Mouse (Mus musculus) heart, postnatal 14 days (tissue): ENCODE data around the gene Dazap1. TPM values are rescaled to one million over a fixed set of nuclear protein-coding genes. Genes with fewer than 3 reads are reported as not detected.

Experiments used
- DNase-seq, 2 experiments: peaks; one replicate each; pipeline ENCODE4 v3.0.0; 2021 to 2022
- intact Hi-C: fragments of 180-260 bp; cut with DNase I; formaldehyde crosslinking; loops from one replicate; pipeline ENCODE4 v1.15.1; 2025
- total RNA-seq, 2 experiments: library from RNA; stranded (reverse); gene quantifications; 2 replicates each; pipeline ENCODE4 v1.2.3; 2021

The Dazap1 gene
- total RNA-seq, 2 experiments from 2014 or later = 68.2 to 76.3 TPM

DNA sequence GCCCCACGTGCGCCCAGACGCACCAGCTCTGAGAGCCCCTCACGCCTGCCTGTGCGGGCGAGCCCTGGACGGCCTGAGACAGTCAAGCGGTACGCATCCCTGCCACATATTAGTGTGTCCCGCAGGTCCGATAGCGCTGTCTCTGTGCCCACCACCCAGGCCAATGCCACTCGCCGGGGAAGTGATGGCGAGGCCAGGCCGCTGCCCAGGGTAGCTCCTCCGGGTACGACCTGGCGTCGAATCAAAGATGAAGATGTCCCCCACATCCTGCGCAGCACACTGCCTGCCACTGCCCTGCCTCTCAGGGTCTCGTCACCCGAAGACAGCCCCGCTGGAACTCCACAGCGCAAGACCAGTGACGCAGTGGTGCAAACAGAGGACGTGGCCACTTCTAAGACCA, 54.0 kb downstream of the Dazap1 start:
- intact Hi-C loops = no loop called here
- no peak for DNase-seq

DNA sequence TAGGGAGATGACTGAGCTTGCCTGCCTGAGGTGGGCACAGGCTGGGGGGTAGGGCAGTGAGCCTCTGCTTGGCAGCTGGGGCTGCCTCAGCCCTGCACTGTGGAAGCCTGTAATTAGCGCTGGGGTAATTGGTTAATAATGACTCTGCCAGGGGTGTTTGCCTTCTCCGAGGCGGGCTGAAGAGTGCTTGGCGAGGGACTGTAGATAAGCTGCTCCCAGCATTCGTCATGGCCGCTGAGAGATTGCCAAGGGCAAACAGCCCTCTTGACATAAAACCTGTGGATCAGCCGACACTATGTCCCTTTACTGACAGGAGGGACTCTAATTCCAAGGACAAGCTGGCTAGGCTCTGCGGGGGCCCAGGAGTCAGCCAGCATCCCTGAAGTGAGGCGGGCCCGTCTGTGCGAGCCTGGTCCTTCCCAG, 55.1 kb downstream of the Dazap1 start:
- DNase-seq = peak in 1 of 2 experiments; percentile 48
- intact Hi-C loops = no loop called here

DNA sequence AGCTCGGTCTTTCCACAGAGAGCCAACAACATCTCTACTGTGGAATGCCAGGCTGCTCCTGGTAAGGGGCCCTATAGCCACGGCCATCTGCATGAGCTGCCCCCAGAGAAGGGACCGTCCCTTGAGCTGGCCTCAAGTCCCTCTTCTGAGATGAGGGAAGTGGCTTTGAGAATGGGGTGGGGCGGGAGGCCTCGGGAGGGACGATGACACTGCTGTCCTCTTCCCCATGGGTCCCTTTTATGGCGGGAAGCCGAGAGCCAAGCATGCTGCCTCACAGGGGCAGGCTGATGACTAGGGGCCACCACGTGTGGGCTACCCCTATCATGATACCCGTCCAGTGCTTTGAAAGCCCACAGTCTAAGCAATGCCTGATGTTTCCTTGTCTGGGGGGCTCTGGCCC, 55.7 kb downstream of the Dazap1 start:
- intact Hi-C loops = no loop called here
- no peak for DNase-seq

DNA sequence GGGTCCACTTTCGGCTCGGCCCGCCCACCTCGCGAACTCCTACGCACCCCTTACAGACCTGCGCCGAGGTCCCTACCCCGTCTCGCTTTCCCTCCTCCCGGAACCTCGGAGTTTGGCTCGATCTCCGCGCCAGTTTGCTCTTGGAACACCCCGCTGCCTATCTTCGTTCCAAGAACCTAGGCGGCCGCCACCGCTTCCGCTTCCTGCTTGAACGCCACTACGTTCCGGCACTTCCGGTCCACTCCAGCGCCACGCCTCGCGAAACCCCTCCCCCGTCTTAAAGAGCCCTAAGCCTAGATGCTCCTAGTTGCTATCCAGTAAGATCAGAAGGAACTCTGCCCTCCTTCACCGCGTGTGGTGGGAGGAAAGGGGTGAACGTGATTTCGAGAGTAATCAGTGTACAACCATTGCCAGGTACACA, 59.1 kb downstream of the Dazap1 start, which contains the start of gene 2310011J03Rik:
TSS of gene 2310011J03Rik (minus strand) at position 198 of the 421 bp plus-strand sequence.
- intact Hi-C loops = no loop called here

DNA sequence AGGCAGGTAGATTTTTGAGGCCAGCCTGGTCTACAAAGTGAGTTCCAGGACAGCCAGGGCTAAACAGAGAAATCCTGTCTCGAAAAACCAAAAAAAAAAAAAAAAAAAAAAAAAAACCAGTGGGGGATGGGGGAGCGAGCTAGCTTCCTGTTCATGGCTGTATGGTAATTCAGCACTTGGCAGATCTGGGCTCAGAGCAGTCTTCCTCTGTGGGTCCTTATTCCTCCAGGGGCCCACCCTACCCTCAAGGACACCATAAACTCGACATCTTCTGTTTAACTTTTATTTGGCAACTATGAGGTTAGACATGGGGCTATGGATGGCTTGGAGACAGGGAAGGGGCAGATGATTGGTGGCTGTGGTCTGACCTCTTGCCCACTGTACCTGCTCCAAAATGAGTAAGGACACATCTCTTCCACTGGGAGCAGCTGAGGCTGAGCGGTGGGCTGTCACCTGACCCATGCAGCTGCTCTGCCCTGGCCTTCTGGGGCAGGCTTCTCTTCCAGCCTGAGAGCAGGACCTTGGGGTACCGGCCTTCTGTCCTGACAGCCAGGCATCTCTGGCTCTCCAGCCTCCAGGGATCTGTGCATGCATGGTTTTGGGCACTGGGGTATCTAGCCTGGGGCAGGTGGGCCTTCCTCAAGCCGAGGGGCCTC, 59.9 kb downstream of the Dazap1 start:
- no peak for DNase-seq
- intact Hi-C loops = no loop called here

More for the DNA sequence above, 59.1 kb downstream of the Dazap1 start, which contains the start of gene 2310011J03Rik:
- DNase-seq = peak; percentile 89 to 94

DNA sequence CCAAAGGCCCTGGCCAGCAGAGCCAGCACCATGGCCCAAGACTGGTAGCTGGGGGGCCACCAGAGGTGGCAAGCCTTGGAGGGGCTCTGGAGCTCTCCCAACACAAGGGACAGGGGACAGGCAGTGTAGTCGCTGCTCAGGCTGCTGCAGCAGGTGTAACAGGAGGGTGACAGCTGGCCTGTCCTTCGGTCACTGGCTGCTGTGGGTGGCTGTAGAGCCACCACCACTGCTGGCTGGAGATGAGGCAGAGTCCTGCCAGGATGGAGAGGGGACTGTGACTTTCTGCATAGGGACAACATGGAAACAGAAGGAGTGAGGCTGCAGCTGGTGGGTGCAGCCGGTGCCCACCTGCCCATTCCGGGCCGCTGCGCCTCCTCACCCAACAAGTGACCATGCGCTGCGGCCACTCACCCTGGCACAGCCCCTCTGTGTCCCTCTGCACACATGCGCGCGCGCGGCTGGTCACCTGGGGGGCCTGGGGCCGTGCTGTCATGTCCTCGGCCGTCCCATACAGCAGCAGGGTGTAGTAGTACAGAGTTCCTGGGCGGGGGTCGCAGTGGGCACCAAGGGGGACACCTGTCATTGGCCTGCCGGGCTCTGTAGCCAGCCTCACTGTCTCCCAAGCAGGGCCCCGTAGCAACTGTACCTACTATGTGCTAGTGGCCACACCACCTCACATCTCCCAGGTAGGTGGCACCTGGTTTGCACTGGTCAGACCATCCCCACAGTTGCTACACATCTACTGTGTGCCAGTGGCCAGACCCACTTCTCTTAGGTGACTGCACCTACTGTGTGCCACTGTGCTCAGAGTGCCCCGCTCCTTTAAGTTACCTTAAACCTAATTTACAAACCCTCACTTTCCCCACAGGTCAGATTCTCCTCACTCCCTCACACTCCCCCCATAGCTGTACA, 60.6 kb downstream of the Dazap1 start:
- intact Hi-C loops = no loop called here
- DNase-seq = no peak

DNA sequence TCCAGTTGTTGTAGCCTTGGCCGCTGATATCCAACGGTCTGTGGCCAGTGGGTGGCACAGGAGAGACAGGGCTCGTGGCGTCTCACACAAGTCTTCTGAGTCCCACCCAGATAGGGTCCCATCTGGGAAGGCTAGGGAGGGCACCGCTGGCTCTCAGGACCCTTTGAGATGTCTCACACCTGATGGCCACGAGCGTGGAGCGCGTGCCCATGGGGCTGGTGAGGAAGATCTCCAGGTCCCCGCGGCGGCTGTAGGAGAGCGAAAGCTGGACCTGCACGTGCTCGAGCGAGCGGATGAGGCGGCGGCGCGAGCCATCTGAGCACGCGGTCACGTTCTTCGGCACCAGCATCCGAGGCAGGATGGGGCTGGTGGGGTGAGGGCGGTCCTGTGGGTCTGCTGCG, 61.5 kb downstream of the Dazap1 start:
- intact Hi-C loops = no loop called here
- peak in 1 of 2 experiments; percentile 48 for DNase-seq

DNA sequence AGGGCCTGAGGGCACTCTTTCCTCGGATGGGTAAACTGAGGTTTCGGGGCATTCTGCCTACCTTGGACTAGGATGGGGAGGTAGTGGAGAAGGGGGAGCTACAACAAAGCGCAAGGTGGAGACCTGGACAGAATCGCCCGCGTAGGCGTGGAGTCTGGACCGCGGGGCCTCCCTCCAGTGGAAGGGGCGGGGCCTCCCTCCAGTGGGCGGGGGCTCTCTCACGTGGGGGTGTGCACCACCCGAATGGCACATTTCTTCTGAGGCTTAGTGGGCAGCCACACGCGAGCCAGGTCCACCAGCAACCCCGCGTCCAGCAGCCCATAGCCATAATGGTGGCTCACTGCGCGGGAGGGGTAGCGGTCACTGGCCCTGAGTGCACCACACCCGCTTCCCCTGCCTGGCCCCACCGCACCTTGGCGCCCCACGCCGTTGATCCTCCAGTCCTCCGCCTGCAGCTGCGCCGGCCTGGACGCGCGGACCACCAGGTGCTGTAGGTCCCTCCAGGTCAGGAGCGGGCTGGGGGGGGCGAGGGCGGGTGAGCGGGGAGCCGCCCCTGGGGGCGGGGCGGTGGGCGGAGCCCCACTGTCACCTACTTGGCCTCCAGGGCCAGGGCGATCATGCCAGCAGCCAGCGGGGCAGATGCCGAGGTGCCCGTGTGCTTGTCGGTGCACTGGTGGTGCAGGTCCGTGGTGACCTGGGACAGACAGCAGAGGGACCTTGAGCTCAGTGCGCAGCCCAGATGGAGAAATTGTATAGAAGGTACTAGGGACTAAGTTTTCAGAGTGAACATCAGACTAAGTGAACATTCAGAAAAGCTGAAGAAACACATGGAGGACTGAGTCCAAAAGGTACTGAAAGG, 62.2 kb downstream of the Dazap1 start:
- intact Hi-C loops = no loop called here
- peak; percentile 68 to 80 for DNase-seq

DNA sequence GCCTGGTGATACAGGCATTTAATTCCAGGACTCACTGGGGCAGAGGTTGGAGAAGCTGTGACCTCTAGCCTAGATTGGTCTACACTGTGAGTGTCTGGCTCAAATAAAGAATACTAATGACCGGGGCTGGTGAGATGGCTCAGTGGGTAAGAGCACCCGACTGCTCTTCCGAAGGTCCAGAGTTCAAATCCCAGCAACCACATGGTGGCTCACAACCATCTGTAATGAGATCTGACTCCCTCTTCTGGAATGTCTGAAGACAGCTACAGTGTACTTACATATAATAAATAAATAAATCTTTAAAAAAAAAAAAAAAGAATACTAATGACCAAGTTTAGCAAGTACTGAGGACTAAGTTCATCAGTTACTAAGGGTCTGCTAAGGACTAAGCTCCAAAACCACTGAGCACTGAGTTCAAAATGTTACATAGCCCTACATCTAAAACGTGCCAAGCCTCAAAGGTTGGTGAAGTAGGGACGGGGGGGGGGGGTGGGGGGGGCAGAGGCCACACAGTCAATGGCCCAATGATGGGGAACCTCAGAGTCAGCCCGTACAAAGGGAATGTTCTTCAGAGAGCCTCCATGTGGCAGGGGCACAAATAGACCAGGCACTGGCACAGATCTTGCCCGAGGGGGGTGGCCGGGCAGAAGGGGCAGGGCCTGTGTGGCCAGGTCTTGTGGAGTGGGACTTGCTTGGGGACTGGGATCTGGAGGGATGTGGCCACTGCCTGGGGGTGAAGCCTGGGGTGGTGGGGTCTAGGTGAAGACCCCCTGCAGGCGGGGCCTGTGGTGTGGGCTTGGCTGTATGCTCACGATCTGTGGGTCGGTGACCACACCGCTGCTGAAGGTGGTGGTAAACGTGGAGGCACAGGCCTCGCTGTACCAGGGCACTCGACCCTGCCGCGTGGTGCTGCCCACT, 63.1 kb downstream of the Dazap1 start:
- intact Hi-C loops = no loop called here
- no peak for DNase-seq

DNA sequence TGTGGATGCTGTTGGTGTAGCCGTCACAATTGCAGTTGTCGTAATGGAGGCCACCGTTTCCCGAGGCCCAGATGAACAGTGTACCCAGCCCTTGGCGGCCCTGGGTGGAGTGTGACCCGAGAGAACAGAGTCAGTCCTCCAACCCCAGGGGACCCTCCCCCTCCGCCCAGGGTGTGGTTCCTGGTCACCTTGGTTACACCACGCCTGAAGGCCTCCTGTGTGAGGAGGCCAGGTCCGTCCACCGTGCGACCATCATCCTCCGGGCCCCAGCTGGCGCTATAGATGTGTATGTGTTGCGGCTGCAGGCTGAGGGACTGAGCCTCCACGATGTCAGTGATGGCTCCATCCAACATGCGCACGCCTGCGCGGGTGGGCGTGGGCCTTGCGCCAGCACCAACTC, 63.8 kb downstream of the Dazap1 start:
- intact Hi-C loops = no loop called here
- DNase-seq = no peak

DNA sequence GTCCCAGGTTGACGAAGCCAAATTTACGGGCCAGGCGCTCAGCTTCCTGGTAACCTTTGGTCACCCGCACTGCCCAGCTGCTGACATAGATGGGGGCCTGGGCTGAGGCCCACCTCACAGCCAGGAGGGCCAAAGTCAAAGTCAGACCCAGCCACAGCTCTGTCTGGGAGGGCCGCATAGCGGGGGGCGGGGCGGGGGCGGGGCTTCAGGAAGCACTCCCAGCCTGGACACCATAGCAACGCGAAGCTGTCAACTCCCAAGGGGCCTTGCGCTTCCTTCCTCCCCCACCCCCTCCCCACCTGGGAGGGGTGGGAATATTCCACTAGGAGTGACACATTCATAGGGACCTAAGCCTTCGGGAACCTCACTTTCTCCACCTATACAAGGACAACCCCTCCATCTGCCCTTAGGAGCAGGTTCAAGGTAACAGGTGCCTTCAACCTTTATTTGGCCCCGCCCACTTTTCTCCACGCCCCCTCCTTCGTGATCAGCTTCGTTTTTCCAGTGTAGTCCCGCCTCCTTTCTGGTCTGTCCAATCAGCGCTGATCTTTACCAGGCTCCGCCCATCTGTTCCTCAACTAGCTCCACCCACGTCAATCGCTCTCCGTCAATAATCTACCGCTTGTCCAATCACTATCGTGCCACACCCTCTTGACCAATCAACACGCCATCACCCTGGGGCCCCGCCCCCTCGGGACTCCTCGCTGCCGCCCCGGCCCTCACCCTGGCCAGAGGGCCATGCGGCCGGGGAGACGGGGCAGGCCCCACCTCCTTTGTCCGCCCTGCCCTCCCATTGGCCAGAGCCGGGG, 68.2 kb downstream of the Dazap1 start, which contains the start of the genes Pcsk4 and Reep6:
TSS of gene Pcsk4 (minus strand) at position 226 of the 809 bp plus-strand sequence.
TSS of gene Reep6 (plus strand) at position 681 of the 809 bp plus-strand sequence.
- intact Hi-C loops = no loop called here
- DNase-seq = peak; percentile 91 to 93

DNA sequence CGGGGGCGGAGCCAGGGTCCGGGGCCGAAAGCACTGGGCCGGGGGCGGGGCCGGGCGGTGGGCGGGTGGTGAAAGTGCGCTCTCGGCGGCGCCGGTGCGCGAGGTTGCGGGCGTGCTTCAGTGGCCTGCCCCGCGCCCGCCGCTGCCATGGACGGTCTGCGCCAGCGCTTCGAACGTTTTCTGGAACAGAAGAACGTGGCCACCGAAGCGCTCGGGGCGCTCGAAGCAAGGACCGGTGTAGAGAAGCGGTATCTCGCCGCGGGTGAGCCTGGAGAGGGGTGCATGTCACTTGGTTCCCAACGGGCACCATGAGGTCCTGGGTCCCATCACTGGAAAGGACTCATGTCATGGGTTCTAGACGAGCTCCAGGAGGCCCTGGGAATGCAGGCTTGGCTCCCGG, 68.8 kb downstream of the Dazap1 start:
- intact Hi-C loops = no loop called here
- DNase-seq = no peak

DNA sequence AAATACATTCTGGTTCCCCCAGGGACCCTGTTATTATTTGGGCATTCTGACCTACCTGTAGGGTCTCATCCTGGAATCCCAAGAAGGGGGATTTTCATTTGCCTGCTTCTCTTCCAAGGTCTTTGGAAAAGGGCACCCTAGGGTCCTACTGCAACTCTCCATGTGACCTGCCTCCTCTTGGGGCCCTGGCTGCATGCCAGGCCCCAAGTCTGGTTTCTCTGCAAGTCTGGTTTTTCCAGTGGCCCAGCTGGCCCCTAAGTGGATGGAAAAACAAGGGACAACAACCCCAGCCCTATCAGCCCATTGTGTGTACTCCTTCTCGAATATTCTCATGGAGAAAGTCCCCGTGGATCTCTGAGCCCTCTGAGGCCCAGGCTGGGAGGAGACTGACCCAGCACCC, 69.6 kb downstream of the Dazap1 start:
- intact Hi-C loops = no loop called here
- no peak for DNase-seq

DNA sequence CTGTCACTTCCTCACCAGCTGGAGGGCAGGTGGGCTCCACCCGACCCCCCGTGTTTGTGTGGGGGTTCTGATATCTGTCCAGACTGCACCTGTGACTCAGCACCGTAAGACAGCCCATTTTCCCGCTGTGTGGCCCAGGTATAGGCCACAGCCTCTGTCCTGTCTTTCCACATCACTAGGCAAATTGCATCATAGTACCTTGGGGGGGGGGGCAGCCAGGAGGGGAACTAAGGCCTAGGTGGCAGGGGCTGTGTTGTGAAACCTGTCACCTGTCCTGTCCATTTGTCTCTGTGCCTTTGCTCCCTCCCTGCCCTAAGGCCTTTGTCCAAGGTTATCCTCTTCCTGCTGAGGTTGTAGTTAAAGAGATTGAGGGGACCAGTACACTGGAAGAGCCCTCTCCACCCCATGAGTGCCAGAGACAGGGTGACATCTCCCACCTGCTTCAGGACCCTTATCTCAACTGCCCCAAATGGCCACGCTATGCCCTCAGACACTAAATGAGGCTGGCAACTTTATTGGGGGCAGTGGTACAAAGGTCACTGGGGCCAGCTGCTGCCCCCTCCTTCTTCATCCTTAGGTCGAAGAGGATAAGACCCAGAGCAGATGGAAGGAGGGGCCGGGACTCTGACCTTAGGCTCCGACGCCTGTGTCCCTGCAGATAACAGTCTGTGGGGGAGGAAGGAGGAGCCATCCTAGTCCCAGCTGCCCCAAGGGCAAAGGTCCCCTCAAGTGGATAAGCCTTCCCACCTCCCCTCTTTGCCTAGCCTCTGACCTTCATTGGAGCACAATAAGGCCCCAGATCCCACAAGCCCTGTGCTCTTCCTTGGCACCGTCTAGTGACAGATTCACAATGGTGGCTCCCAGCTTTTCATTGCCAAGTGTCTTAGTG, 70.6 kb downstream of the Dazap1 start:
- no peak for DNase-seq
- intact Hi-C loops = no loop called here

DNA sequence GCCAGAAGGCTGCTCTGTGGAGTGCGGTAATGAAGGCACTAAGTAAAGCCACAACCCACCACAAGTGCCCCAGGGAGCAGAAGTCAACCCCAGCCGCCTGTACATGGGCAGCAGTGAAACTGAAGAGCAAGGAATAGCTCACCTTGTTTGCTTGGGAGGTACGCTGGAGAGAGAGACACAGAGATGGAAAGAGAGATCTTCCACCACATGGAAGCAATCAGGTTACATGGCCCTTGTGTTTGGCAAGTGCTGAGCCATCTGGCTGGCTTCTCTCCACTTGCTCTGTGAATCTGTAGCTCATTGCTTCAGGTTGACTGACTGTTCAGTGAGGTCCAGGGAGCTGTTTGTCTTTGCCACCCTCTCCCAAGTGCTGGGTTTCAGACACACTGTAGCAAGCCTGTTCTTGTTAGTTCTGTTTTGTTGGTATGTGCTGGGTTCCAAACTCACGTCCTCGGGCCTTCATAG, 71.3 kb downstream of the Dazap1 start:
- intact Hi-C loops = no loop called here
- DNase-seq = no peak

DNA sequence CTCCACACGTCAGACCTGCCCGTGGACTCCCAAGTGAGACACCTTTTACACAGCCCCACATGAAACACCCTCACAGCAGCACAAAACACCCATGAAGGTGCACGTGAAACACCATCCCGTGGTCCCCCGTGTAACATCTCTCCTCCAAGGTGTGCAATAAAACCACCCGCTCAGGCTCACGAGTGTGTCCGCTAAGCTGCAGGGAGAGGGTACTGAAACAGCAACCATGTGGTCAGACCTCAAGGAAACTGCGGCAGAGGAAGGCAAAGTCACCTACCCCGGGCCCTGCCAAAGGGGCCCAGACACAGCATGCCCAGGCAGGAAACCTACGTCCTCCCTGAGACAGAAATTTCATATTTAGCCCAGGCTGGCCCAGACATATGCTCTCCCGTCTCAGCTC, 75.0 kb downstream of the Dazap1 start:
- intact Hi-C loops = no loop called here
- no peak for DNase-seq
